Mouse (Mus musculus) ES-CJ7 (cell line): ENCODE data around the gene Srrm1.
"Not testable (repeated sequence)": the region's sequence is repeated elsewhere in the genome, so short reads cannot be mapped to it uniquely, and the experiment has no call there.

Source experiments
- DNase-seq: peaks from one replicate; pipeline ENCODE4 v3.0.0; 2011; ENCODE audit warnings: low read depth, low spot score

Srrm1 gene

DNA sequence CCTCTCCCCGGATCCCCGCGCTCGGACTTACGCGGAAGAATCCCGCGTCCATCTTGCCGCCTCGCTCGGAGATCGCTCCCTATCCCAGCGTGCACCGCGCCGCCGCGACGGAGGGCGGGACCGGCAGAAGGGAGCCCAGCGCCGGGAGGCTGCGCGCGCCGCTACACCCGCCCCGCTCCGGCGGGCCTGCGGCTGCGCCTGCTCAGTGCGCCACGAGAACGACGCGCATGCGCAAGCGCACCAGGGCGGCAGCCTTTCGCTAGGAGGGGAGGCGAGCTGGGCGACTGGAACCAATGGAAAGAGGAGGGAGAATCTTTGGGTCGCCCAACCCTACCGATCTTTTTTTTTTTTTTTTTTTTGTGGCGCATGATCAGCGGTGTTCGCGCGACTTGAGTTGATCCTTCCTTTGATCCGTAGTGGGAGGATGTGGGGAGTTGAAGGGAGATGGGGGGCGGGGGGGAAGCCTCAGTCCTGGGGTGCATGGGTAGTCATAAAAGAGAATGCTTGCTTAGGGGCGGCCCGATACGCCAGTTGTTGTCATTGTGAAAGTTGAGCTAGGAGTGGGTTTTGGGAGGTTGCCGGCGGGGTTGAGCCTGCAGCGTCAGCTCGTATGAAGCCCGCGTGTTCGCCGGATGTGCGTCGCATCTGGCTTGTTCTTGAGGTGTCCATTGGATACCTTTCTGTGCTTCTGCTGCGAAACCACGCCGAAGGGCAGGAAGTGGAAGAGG, at the start of gene Srrm1:
Gene Srrm1, minus strand, starts transcription at position 256 of the 728 bp plus-strand sequence.
- peak; percentile 98 for DNase-seq

DNA sequence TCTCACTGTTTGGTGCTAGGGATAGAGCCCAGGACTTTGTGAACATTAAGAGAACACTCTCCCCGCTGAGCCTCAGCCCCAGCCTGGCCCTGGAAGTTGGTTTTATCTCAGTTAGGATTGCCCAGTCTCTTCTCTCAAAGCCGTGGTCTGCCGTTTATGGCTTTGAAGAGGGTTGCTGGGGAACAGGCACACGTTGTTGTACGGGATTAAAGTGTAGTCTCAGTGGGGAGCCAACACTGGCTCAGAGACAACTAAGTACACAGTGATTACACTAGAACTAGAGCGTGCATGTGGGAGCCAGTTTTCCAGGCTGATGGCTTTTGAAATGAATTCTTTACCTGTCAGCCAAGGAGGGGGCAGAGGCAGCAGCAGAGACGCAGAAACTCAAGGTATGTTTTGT, 48.8 kb upstream of the Srrm1 start:
- DNase-seq, result no peak

DNA sequence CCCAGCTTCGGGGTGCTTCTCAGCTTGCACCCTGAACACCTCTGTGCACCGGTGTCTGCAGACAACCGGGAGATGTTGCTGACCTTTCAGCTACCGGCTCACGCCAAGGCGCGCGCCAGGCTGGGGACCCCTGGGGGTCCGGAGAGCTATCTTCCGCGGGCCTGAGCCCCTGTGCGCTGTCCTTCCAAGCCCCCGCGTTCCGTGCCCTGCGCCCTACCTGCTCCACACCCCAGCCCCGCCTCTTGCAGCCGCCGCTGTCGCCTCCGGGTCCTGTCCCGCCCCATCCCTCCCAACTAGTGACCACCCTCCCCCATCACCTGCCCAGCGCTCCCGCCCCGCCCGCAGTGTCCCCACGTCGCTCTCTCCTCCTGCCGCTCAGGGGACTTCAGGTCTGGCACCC, 44.9 kb upstream of the Srrm1 start, which contains the start of gene Ncmap:
Gene Ncmap, minus strand, starts transcription at position 237 of the 400 bp plus-strand sequence.
- DNase-seq, result no peak

DNA sequence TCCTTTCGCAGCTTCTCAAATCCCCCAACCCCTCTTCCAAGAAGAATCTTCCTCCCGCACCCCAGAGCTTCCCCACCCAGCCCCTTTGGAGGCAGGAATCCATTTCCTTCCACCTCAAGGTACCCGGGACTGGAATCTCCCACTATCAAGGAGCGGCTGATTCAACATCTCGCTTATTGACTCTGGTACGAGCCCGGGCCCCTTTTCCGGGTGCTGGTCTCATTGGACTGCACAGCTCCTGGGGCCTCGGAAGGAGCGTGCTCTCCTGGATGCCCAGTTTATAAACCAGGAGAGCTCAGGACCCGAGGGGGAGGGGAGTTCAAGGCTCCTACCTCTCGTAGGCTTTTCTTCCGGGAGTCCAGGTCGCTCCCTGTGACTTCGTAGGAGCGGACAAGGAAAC, 44.4 kb upstream of the Srrm1 start:
- DNase-seq, result no peak

DNA sequence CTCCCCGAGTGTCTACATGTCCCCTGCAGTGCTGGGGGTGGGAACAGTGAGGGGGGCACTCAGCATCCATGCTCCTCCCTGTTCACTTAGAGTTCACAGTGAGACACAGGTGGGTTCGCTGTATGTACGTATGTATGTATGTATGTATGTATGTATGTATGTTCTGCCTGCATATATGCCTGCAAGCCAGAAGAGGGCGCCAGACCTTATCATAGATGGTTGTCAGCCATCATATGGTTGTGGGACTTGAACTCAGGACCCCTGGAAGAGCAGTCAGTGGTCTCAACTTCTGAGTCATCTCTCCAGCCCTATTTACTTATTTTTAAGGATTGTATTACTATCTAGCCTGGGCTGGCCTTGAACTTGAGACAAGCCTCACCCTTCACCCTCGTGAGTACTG, 43.2 kb upstream of the Srrm1 start:
- DNase-seq, result peak; percentile 45

DNA sequence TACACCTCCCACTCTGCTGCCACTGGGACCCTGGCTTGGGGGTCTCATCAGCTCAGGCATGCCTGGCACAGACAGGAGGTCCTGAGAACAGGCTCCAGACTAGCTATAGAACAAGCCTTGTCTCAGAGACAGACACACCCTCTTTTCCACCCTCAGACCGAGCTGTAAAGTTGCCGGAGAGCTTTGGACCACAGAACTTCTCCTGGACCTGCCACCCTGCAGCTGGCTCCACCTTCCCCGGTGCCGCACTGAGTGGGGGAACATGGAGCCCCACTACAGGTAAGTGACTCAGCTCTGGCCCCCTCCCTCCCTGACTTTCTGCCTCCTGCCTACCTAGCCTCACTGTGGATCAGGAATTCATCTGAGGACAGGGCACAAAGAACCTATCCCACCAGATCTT, 42.3 kb upstream of the Srrm1 start:
- no peak for DNase-seq

DNA sequence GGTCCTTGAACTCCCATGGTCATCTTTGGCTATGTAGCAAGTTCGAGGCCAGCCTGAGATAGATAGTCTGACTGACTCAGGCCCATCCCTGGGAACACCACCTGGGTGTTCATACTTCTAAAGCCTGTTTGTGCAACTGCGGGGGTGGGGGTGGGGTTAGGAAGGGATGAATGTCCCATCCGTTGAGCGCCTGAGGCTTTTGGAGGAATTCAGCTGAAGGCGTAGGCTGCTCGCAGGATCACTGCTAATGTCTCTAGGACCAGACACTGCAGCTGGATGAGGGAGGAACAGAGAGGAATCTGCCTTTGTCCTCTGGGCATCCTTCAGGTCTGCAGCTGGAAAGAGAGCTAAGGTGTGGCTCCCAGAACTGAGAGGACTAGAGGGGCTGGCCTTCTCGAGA, 41.5 kb upstream of the Srrm1 start:
- peak; percentile 43 for DNase-seq

DNA sequence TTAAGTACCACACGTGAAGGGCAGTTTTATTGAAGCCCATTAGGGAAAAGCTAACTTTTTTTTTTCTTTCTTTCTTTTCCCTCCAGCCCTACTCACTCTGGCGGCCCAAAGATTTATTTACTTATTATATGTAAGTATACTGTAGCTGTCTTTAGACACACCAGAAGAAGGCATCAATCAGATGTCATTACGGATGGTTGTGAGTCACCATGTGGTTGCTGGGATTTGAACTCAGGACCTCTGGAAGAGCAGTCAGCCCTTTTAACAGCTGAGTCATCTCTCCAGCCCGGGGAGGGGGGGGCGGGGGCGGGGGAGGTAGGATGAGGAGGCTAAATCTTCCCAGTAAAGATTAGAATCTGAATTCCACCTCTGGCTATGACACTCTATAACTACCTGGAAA, 40.3 kb upstream of the Srrm1 start:
- DNase-seq, result no peak

DNA sequence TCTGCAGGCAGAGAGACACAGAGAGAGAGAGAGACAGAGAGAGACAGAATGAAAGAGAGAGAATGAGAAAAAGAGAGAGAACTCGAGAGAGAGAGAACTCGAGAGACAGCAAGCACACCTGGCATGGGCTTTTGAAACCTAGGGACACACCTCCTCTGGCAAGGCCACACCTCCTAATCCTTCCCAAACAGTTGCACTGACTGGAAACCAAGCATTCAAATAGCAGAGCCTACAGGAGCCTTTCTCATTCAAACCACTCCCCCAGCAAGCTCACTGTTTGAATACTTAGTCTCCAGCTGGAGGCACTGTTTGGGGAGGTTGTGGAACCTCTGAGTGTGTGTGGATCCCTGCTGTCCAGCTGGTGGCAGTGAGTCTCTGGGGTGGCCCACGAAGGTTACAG, 39.7 kb upstream of the Srrm1 start:
- peak; percentile 52 for DNase-seq

DNA sequence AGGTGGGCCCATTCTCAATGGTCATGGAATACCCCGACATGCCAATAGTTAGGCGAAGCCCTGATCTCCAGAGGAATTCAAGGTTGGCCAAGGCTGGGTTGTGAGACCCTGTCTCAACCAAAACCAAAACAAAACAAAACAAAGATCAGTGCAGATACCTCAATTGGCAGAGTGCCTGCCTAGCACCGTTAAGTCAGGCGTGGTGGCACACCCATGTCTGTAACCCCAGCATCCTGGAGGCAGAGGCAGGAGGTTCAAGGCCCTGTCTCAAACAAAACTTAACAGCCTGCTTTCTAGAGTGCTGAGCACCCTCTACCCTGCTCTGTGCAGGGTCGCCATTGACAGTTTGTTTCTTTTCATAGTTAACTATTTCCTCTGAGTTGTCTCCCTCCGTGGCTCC, 37.9 kb upstream of the Srrm1 start:
- no peak for DNase-seq

DNA sequence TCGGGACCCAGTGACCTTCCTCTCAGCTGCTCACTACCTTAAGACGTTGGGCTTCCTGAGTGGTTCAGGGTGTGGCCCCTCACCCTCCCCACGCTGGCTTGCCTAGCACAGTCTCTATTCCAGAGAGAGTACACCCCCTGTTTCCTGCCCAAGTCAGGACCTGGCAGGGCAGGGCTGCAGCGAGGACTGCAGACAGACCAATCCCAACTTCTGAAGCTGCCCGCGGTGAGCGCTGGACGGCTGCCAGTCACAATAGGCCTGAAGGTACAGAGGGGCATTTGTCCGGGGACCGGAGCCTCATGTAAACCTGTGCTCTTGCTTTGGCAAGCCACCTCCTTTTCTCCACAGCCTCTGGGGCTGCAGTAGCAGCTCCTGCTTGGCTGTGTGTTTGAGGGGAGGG, 32.5 kb upstream of the Srrm1 start:
- DNase-seq, result no peak

DNA sequence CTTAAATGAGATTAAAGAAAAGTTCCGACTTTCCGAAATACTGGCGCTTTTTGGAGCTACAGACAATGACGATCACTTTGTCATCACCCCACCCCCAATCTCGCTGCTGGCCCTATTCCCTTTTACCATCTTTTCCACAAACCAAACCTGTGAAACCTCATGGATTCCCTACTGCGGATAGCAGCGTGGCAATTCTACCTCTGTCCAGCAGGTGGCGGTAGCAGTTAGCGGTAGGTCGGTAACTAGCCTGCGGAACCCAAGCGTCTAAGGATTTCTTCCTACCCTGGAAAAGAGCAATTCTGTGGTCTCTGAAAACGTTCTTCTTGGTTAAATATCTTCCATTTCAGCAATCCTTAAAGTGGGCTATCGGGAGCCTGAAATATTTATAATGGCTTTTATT, 29.2 kb upstream of the Srrm1 start:
- DNase-seq, result peak; percentile 85

DNA sequence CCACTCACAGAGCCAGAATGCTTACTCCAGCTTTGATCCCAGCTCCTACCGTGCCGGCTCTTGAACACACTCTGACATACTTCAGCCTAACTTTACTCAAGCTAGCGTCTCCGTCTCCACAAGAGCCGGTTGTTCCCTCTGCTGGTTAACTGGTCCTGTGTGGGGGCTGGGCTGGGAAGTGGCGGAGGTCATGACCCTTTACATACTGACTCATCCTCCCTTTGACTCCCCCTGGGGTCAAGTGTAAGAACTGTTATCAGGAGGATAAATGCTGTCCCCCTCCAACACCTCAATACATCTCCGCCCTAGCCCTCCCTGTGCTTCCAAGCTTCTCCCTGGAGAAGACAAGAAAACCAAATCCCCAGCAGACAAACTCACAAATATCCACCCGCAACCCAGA, 28.2 kb upstream of the Srrm1 start:
- peak; percentile 94 for DNase-seq

DNA sequence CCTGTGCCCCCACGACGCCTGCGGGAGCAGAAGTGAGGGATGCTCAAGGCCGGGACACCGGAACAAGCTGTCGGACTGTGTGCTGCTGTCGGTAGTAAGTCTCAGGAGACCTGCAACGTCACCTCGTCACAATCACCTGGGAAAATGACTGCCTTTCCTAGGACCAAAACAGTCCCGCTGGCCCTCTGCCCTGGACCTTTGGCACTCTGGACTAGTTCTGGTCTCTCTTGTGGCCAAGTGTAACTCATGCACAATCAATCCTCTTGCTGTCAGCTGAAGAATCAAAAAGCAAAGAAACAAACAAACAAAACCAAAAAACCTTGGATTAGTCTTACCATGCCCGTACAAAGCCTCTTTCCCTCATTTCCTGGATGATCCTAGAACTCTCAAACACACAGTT, 24.1 kb upstream of the Srrm1 start:
- DNase-seq, result no peak

DNA sequence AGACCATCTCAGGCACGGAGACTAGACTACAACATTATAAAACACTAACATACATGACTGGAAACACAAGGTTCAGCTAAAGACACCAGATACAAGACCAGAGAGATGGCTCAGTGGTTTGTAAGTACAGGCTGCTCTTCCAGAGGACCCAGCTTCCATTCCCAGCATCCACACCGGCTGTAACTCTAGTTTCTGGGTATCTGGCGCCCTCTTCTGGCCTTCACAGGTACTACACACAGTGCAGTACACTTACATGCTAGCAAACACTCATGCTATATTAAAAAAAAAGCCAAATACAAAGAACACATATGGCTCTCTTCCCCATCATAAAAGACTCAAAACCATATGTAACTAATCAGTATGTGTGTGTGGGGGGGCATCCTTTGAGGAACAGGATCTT, 22.3 kb upstream of the Srrm1 start:
- peak; percentile 64 for DNase-seq

DNA sequence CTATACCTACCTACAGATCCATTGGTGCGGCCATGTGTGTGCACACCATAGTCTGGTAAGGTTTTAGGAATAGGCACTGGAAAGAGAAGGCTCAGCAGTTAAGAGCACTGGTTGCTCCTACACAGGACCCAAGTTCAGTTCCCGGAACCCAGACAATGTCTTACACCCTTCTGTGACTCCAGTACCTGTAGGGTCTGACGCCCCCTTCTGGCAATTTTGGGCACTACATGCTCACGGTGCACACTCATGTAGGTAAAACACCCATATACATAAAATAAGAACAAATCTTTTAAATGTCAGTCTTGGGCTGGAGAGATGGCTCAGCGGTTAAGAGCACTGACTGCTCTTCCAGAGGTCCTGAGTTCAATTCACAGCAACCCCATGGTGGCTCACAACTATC, 20.2 kb upstream of the Srrm1 start:
- peak; percentile 51 for DNase-seq

DNA sequence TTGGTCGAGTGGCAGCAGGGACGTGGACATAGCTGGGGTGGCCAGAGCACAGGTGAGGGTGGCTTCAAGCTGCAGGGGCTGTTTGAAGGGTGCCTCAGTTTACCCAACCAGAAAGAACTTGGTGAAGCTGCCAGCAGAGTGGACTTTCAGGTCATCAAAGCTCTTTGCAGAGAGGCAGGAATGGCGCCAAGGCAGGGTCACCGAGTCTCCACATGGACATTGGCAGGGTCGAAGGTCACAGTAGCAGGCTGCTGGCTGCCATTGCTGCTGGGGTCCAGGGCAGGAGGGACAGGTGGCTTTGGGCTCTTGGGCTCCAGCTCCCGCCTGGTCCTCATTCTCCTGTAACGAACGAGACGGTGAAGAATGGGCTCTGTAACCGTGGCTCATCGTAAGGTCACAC, 17.3 kb upstream of the Srrm1 start:
- no peak for DNase-seq

DNA sequence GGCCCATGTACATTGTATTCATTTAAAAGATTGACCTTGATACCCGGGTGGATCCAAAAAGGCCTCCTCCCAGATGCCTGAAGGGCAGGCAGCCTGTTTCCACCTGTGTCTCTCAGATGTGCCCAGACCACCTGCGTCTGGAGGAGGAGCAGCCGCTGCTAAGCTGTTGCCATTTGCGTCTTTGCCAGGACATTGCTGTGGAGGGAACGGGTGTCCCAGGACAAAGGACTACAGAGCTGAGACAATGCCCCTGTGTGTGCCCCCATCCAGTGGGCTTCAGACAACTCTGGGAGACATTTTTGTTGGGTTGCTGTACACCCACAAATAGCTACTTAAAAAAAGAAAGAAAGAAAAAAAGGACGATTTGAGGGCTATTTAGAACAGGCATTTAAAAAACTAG, 9.7 kb upstream of the Srrm1 start:
- no peak for DNase-seq

DNA sequence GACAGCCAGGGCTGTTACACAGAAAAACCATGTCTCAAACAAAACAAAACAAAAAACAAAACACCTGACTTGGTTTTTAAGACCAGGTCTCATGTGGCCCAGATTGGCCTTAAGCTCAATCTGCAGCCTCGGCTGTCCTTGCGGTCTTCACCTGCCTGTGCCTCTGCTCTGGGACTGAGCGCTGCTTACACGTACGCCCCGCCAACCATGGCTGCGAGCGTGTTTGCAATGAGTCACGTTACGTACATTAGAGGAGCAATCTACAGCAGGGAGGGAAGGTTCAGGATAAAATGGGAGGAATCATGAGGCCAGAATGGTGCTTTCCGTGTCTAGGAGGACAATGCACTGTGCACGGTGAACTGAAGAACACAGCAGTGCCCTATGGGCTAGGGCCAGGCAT, 8.6 kb upstream of the Srrm1 start:
- no peak for DNase-seq

DNA sequence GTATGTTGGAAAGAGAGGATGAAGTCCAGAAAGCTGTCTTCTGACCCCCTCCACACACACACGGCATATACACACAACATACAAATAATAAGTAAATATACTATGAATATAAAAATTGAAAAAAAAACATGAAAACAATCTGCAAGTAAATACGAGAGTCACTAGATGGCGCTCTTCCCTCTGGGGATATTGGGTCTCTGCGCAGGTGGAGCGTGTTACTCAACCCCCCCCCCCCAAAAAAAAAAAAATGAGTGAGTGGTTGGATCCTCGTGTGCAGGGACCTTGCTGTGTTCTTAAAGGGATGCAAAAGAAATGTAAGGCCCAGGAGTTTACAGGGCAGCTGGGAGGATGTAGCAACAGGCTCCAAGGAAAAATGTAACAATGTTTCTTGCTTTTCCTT, 5.6 kb upstream of the Srrm1 start:
- peak; percentile 84 for DNase-seq

DNA sequence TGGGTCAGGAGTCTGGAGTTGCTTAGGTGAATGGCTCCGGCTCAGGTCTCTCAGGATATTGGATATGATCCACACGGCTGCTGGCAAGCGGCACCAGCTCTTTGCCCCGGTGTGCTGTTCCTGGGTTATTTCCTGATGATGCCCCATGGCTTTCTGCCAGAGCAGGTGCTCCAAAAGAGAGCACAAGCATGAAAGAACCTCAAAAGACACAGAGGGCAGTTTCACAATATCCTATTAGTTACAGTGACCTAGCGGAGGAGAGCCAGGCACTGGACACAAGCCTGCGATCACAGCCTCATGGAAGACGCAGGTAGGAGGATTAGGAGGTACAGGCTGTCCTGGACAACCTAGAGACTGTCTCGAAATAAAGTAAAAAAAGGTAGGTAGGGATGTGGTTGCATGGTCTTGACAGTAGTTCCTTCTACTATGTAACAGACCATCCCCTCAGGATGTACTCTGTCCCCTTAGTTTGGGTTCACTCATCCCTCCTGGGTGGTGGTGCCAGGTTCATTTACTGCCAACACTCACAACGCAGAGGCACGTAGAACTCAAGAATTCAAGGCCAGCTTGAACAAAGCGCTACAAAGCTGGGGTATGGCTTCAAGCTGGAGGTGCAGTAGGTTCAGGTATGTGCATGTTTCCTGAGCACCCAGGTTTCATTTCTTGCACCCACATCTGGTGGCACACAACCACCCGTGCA, 4.2 kb upstream of the Srrm1 start:
- no peak for DNase-seq

DNA sequence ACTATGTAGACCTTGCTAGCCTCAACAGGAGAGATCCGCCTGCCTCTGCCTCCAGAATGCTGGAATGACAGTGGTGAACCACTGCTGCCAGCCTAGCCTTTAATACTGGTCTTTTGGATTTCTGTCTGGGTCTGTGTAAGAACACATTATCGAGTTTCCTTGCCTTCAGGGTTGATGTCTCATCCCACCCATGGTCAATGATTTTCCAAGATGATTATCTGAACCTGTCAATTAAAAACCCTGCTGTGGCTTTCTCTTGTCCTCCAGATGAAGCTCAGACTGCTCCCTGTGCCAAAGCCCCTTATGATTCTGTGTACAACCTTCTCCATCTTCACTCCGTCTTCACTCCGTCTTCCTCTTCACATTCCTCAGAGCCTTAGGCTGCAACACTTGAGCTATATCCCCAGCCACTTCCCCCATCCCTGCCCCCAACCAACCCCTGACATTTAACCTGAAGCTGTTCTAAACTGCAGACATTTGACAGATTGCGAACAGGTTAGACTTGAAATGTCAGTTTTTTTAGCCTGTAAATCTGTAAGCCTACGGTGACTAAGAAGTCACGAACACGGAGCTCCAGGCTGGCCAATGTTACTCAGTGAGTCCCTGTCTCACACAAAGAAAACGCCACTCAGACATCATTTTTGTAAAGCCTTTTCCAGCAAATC, 2.9 kb upstream of the Srrm1 start:
- no peak for DNase-seq

DNA sequence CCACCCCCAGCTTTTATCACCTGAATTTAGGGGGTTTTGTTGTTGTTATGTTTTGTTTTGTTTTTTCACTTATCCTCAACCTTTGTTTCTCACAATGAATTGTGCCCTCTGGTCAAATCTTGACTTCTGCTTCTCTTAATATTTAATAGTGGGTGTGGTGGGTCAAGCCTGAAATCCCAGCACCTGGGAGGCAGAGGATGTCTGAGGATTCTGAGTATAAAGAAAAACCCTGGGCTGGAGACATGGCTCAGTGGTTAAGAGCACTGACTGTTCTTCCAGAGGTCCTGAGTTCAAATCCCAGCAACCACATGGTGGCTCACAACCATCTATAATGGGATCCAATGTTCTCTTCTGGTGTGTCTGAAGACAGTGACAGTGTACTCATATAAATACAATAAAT, 1.6 kb upstream of the Srrm1 start:
- DNase-seq, result not testable (repeated sequence)
